Mouse (Mus musculus): ENCODE measurements around the gene Tspear. TPM values are rescaled to one million over a fixed set of nuclear protein-coding genes. Genes with fewer than 3 reads are reported as not detected.

The Tspear gene
- polyA plus RNA-seq, 1 experiment from 2014 or later = 0.74 TPM

DNA sequence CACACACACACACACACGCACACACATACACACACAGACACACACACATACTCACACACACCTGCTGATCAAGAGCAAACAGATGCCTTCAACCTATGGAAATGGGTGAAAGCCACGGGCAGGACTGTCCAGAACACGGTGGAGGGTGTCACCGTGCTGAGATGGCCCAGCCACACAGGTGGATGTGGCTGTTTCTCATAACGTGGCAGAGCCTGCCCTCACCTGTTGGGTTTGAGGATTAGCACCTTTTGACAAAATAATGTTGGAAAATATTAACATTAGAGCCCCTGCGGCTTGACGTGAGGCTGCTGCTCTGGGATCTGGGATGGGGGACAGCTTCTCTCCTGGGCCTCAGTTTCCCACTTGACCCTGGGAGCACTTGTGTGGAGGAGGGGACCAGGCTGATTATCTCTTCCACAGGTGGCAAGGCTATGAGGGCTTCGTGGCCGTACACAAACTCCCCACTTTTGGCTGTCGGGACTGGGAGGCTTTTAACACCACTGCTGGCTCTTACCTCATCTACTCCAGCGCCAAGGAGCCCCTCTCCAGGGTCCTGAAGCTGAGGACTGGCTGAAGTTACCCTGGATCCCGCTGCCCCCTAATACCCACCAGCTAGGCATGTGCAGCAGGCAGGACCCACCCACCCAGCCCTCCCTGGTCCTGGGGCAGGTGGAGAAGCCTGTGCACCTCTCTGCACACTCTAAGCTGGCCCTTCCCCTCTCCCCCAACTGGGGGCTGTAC is 199.8 kb downstream of the Tspear start:
- no peak overlapping the region for H3K27ac ChIP-seq (ENCODE audit: low read depth, low read length)

DNA sequence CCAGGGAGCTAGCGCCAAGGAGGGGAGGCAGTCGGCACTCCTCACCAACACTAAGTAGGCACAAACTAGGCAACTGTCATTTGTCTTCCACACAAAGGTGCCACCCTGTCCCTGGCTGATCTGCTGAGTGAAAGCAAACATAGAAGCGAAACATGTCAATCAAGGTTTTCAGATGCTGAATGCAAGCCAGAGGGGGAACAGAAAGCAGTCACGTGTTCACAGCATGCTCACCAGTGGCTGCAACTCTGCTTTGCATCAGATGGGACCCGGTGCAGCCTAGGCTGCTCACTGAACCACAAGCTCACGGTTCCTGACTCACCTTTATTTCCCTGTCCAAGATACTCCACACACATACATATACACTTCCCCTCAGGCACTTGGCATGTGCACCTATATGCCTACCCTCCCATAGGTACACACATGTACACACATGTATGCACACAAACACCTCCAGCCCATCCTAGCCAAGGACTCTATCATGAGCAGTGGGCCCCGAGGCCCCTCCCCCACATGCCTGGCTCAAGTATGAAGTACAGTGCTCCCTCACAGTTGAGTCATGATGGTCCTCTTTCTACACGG is 204.7 kb downstream of the Tspear start:
- no peak for ATAC-seq (ENCODE audit: low FRiP score, low TSS enrichment)
- WGBS = 88% methylated on average over 8 of the region's 8 CpGs
- H3K4me2 ChIP-seq (replicated peaks; ENCODE audit: low read depth, low read length) = no peak overlapping the region
- H3K9ac ChIP-seq (ENCODE audit: low read depth, low read length) = no peak overlapping the region
- no peaks in the 10 kb centered on the region for H3K9me3 ChIP-seq (ENCODE audit: control insufficient read depth, low read length)
- no peaks in the 10 kb centered on the region for H3K4me1 ChIP-seq (ENCODE audit: control insufficient read depth, insufficient read depth, low read length)
- H3K27me3 ChIP-seq (ENCODE audit: control insufficient read depth, insufficient read depth, low read length) = no peaks in the 10 kb centered on the region
- H3K27ac ChIP-seq (ENCODE audit: low read depth, low read length) = no peak overlapping the region
- no peak overlapping the region for H3K4me3 ChIP-seq (ENCODE audit: low read length)
- H3K36me3 ChIP-seq (ENCODE audit: control insufficient read depth, insufficient read depth, low read length) = no peaks in the 10 kb centered on the region

More for the DNA sequence above, 199.8 kb downstream of the Tspear start:
- Histone ChIP-seq H3K4me1 (ENCODE audit: control insufficient read depth, insufficient read depth, low read length) (no peaks in the 10 kb centered on the region), H3K36me3 (ENCODE audit: control insufficient read depth, insufficient read depth, low read length) (no peaks in the 10 kb centered on the region), H3K27me3 (ENCODE audit: control insufficient read depth, insufficient read depth, low read length) (no peaks in the 10 kb centered on the region), H3K4me2 (replicated peaks; ENCODE audit: low read depth, low read length) (no peak overlapping the region), H3K9me3 (ENCODE audit: control insufficient read depth, low read length) (no peaks in the 10 kb centered on the region), H3K4me3 (ENCODE audit: low read length) (no peak overlapping the region), H3K9ac (ENCODE audit: low read depth, low read length) (no peak overlapping the region)
- 52% methylated on average over 12 of the region's 12 CpGs for WGBS
- ATAC-seq (ENCODE audit: low FRiP score, low TSS enrichment) = no peak

DNA sequence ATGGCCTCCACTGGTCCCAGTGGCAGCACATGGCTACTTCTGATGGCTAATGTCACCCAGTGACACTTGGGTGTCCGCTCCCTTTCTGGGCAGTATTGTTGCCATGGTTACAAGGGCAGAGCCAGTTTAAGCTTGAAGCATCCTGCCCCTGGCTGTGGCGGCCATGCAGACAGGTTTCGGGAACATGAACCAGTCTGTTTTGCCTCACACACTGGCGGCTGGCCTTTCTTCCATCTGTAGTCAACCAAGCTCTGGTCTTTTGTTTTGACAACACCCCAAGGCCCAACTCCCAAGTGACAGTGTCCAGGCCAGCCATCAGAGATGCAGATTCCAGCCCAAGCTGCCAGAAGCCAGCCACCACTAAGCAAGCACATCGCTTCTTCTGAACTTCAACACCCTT is 209.2 kb downstream of the Tspear start:
- H3K4me2 ChIP-seq (replicated peaks; ENCODE audit: low read depth, low read length) = no peak overlapping the region
- no peak for ATAC-seq (ENCODE audit: low FRiP score, low TSS enrichment)
- H3K27me3 ChIP-seq (ENCODE audit: control insufficient read depth, insufficient read depth, low read length) = 0 out of 2 replicates have a peak, but pooled peaks cover 2% of the 10 kb centered on the region
- no peaks in the 10 kb centered on the region for H3K9me3 ChIP-seq (ENCODE audit: control insufficient read depth, low read length)
- no peaks in the 10 kb centered on the region for H3K36me3 ChIP-seq (ENCODE audit: control insufficient read depth, insufficient read depth, low read length)
- H3K4me1 ChIP-seq (ENCODE audit: control insufficient read depth, insufficient read depth, low read length) = no peaks in the 10 kb centered on the region
- H3K27ac ChIP-seq (ENCODE audit: low read depth, low read length) = no peak overlapping the region
- no peak overlapping the region for H3K4me3 ChIP-seq (ENCODE audit: low read length)
- WGBS = 58% methylated on average over 5 of the region's 5 CpGs
- no peak overlapping the region for H3K9ac ChIP-seq (ENCODE audit: low read depth, low read length)

DNA sequence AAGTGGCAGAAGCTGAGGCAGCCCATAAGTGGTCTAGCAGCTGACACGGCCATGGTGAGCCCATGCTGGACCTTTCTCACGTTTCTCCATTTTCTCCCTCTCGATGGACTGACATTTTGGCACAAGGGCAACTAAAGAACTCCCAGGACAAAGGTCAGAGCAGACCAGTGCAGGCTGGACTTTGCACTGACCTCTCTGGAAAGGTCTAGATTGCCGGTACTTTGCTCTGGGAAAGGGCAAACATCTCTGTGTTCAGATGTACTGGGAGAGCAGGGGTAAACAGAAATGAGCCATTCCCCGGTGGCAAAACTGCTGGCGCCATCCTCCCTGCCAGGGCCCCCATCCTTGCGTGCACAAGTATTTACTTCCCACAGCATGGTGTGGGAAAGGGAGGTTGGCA is 213.8 kb downstream of the Tspear start:
- no peak overlapping the region for H3K4me2 ChIP-seq (replicated peaks; ENCODE audit: low read depth, low read length)
- H3K9ac ChIP-seq (ENCODE audit: low read depth, low read length) = no peak overlapping the region
- H3K9me3 ChIP-seq (ENCODE audit: control insufficient read depth, low read length) = no peaks in the 10 kb centered on the region
- WGBS = 80% methylated on average over 7 of the region's 7 CpGs
- H3K27me3 ChIP-seq (ENCODE audit: control insufficient read depth, insufficient read depth, low read length) = 0 out of 2 replicates have a peak, but pooled peaks cover 8% of the 10 kb centered on the region
- H3K4me1 ChIP-seq (ENCODE audit: control insufficient read depth, insufficient read depth, low read length) = 0 out of 2 replicates have a peak, but pooled peaks cover 5% of the 10 kb centered on the region
- H3K36me3 ChIP-seq (ENCODE audit: control insufficient read depth, insufficient read depth, low read length) = no peaks in the 10 kb centered on the region
- no peak overlapping the region for H3K4me3 ChIP-seq (ENCODE audit: low read length)
- H3K27ac ChIP-seq (ENCODE audit: low read depth, low read length) = no peak overlapping the region
- no peak for ATAC-seq (ENCODE audit: low FRiP score, low TSS enrichment)

DNA sequence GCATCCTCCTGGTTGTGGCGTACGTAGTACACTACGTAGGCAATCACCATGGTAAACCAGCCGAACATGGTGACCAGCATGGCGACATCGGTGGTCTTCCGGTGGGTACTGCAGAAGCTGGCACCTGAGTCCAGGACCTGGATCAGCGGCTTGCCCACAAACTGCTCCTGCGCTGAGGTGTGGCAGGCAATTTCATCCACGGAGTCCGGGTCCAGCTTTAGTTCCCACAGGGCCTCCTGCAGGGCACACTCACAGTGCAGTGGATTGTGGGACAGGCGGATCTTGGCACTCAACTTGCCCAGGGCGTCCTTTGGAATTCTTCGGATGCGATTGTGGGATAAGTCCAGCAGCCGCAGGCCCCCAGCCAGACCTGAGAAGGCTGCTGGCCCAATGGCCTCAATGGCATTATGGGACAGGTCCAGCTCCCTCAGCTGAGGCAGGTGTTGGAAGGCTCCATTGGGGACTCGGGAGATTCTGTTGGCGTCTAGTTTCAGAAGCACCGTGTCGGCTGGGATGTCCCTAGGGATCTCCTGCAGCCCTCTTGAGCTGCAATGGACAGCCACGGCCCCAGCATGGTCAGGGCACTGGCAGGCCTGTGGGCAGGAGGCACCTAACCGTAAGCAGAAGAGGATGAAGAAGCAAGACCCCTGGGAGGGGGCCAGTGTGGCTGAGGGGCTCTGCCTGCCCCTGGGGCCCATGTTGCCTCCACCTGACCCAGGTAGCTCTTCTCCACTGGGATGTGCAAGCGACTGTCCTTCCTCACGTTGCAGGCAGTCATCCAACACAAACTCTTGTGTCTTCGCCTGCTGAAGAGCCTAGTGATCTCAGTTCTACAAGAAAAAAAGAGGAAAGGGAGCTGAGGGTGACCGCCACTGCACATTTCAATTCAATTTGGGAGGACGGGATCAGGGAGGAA is 214.8 kb downstream of the Tspear start:
- 85% methylated on average over 27 of the region's 27 CpGs for WGBS
- Histone ChIP-seq H3K36me3 (ENCODE audit: control insufficient read depth, insufficient read depth, low read length) (no peaks in the 10 kb centered on the region), H3K9me3 (ENCODE audit: control insufficient read depth, low read length) (no peaks in the 10 kb centered on the region), H3K4me3 (ENCODE audit: low read length) (peak overlapping the region; percentile 61), H3K27ac (ENCODE audit: low read depth, low read length) (no peak overlapping the region), H3K27me3 (ENCODE audit: control insufficient read depth, insufficient read depth, low read length) (0 out of 2 replicates have a peak, but pooled peaks cover 8% of the 10 kb centered on the region), H3K4me1 (ENCODE audit: control insufficient read depth, insufficient read depth, low read length) (0 out of 2 replicates have a peak, but pooled peaks cover 5% of the 10 kb centered on the region), H3K9ac (ENCODE audit: low read depth, low read length) (no peak overlapping the region), H3K4me2 (replicated peaks; ENCODE audit: low read depth, low read length) (peak overlapping the region; percentile 90; the same call in 1 of the 2 replicates)
- no peak for ATAC-seq (ENCODE audit: low FRiP score, low TSS enrichment)

DNA sequence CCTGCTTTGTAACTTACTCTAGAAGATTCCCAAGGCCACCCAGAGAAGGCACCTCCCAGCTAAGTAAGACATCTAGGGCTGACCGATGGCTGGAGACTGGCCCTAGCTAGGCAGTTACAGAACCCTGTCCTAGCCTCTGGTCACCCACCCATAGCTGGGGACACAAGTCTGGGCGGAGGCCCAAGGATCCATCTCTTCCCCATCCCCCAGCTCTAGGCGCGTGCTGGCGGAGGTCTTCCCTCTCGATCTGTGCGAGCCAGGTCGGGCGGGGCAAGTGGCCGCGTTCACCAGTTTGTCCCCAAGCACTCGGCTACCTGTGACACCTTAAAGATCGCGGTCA is 215.5 kb downstream of the Tspear start:
- WGBS = under 1% methylated on average over 14 of the region's 14 CpGs
- no peak overlapping the region for H3K27ac ChIP-seq (ENCODE audit: low read depth, low read length)
- ATAC-seq (ENCODE audit: low FRiP score, low TSS enrichment) = peak; percentile 45
- H3K9me3 ChIP-seq (ENCODE audit: control insufficient read depth, low read length) = no peaks in the 10 kb centered on the region
- H3K4me2 ChIP-seq (replicated peaks; ENCODE audit: low read depth, low read length) = peak overlapping the region; percentile 90
- H3K27me3 ChIP-seq (ENCODE audit: control insufficient read depth, insufficient read depth, low read length) = 0 out of 2 replicates have a peak, but pooled peaks cover 8% of the 10 kb centered on the region
- 0 out of 2 replicates have a peak, but pooled peaks cover 5% of the 10 kb centered on the region for H3K4me1 ChIP-seq (ENCODE audit: control insufficient read depth, insufficient read depth, low read length)
- peak overlapping the region; percentile 64; the same call in 1 of the 2 replicates for H3K9ac ChIP-seq (ENCODE audit: low read depth, low read length)
- H3K36me3 ChIP-seq (ENCODE audit: control insufficient read depth, insufficient read depth, low read length) = no peaks in the 10 kb centered on the region
- H3K4me3 ChIP-seq (ENCODE audit: low read length) = peak overlapping the region; percentile 61

DNA sequence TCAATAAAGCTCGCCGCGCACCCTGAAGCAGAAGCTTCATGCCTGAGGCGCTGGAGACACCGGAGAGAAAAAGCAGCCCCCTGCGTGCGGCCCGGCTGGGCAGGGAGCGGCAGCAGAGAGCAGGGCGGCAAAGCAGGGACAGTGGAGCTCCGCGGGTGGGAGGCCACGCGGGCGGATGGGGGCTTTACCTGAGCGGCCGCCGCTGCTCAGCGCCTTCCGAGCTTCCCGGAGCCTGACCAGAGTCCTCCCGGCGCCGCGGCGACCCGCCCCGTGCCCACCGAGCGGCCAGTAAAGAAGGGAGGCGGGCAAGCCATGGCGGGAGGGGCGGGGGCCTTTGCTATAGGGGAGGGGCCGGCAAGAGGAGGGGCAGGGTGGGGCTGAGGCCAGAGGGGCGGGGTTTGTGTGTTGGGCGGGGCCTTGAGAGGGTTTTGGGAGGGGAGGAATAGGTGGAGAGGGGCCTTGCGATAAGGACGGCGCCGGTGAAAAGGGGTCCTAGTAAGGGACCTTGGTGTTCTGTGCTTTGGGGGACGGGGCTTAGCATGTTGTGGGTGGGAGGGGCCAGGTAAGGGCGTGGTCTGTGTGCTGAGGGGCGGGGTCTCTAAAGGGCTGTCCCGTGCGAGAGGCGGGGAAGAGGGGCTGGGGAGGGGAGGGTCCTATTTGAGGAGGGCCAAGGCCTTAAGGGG is 216.0 kb downstream of the Tspear start, which contains the start of gene Lrrc3:
Lrrc3 (minus strand) TSS at position 326 of the 683 bp plus-strand sequence.
- 0 out of 2 replicates have a peak, but pooled peaks cover 8% of the 10 kb centered on the region for H3K27me3 ChIP-seq (ENCODE audit: control insufficient read depth, insufficient read depth, low read length)
- H3K4me2 ChIP-seq (replicated peaks; ENCODE audit: low read depth, low read length) = peak within 1 kb of the TSS; percentile 90
- H3K4me3 ChIP-seq (ENCODE audit: low read length) = peak within 1 kb of the TSS; percentile 61
- peak; percentile 87 for ATAC-seq (ENCODE audit: low FRiP score, low TSS enrichment)
- 0 out of 2 replicates have a peak, but pooled peaks cover 5% of the 10 kb centered on the region for H3K4me1 ChIP-seq (ENCODE audit: control insufficient read depth, insufficient read depth, low read length)
- WGBS = 1% methylated on average over 45 of the region's 46 CpGs
- no peak within 1 kb of the TSS for H3K27ac ChIP-seq (ENCODE audit: low read depth, low read length)
- H3K9ac ChIP-seq (ENCODE audit: low read depth, low read length) = peak within 1 kb of the TSS; percentile 64; the same call in 1 of the 2 replicates
- no peaks in the 10 kb centered on the region for H3K9me3 ChIP-seq (ENCODE audit: control insufficient read depth, low read length)
- no peaks in the 10 kb centered on the region for H3K36me3 ChIP-seq (ENCODE audit: control insufficient read depth, insufficient read depth, low read length)
